Mouse (Mus musculus) thymus, adult 2 months (tissue): ENCODE data around the gene Tex19.1. TPM values are rescaled to one million over a fixed set of nuclear protein-coding genes. Genes with fewer than 3 reads are reported as not detected.

Source experiments
- DNase-seq: peaks from one replicate; pipeline ENCODE4 v3.0.0; 2021
- H3K27ac ChIP-seq: fragments of 200-500 bp; 2 replicates; pipeline ENCODE4 v1.5.1; 2012; ENCODE audit warnings: low read length, control low read depth; ENCODE audit not compliant: control insufficient read depth, insufficient read depth
- H3K27me3 ChIP-seq: fragments of 200-500 bp; 2 replicates; pipeline ENCODE4 v1.6.1; 2012; ENCODE audit warnings: mild to moderate bottlenecking, low read length, moderate library complexity, mixed read lengths; ENCODE audit not compliant: control insufficient read depth, insufficient read depth
- H3K36me3 ChIP-seq: fragments of 200-500 bp; 2 replicates; pipeline ENCODE4 v1.6.1; 2012; ENCODE audit warnings: mild to moderate bottlenecking, low read length, moderate library complexity; ENCODE audit not compliant: control insufficient read depth, insufficient read depth
- H3K4me1 ChIP-seq: fragments of 200-500 bp; replicated peaks from 2 replicates; pipeline ENCODE4 v1.6.1; 2012; ENCODE audit warnings: low read length; ENCODE audit not compliant: control insufficient read depth, insufficient read depth
- H3K4me3 ChIP-seq: fragments of 200-500 bp; 2 replicates; pipeline ENCODE4 v1.5.1; 2012; ENCODE audit warnings: mild to moderate bottlenecking, low read length, control low read depth, moderate library complexity; ENCODE audit not compliant: control insufficient read depth, insufficient read depth
- CTCF ChIP-seq: fragments of 200-500 bp; IDR thresholded peaks from 2 replicates; pipeline ENCODE4 v1.5.1; 2012; ENCODE audit warnings: mild to moderate bottlenecking, control low read depth, low read length, moderate library complexity, borderline replicate concordance; ENCODE audit not compliant: control insufficient read depth, poor library complexity, insufficient read depth; ENCODE audit errors: extremely low read depth
- POLR2A ChIP-seq: fragments of 200-500 bp; IDR thresholded peaks from 2 replicates; pipeline ENCODE4 v1.6.1; 2012; ENCODE audit warnings: mild to moderate bottlenecking, low read length, control low read depth, moderate library complexity; ENCODE audit not compliant: control insufficient read depth, poor library complexity, insufficient read depth; ENCODE audit errors: extremely low read depth
- WGBS: fragments of 180-500 bp; shearing (Covaris S2); methylation state at CpG from one replicate; pipeline ENCODE4 v1.1.7; 2018; 5-methylcytosine and 5-hydroxymethylcytosine counted together
- polyA plus RNA-seq: library from polyadenylated mRNA; depleted of rRNA; stranded (reverse); fragments of >200 nt; gene quantifications from 2 replicates; pipeline ENCODE4 v1.2.3, GENCODE M21; 2012

Tex19.1 gene
- polyA plus RNA-seq, 1 experiment = 0.08 TPM

GRCm38 (mm10) chr11:121123438-121123837 is 22.5 kb upstream of the Tex19.1 start:
- no peak for TF ChIP-seq CTCF
- no peak for TF ChIP-seq POLR2A
- H3K27ac ChIP-seq = no peak overlapping the region
- no peak overlapping the region for H3K4me3 ChIP-seq
- H3K4me1 ChIP-seq = no peaks in the 10 kb centered on the region
- no peaks in the 10 kb centered on the region for H3K36me3 ChIP-seq
- 97% methylated on average over 4 of the region's 4 CpGs for WGBS
- no peaks in the 10 kb centered on the region for H3K27me3 ChIP-seq
- DNase-seq = no peak

GRCm38 (mm10) chr11:121125522-121126172 is 20.3 kb upstream of the Tex19.1 start:
- H3K27me3 ChIP-seq = no peaks in the 10 kb centered on the region
- no peak for DNase-seq
- TF ChIP-seq POLR2A = no peak
- TF ChIP-seq CTCF = no peak
- no peak overlapping the region for H3K27ac ChIP-seq
- 93% methylated on average over 3 of the region's 3 CpGs for WGBS
- no peaks in the 10 kb centered on the region for H3K36me3 ChIP-seq
- H3K4me1 ChIP-seq = no peaks in the 10 kb centered on the region
- H3K4me3 ChIP-seq = no peak overlapping the region

DNA sequence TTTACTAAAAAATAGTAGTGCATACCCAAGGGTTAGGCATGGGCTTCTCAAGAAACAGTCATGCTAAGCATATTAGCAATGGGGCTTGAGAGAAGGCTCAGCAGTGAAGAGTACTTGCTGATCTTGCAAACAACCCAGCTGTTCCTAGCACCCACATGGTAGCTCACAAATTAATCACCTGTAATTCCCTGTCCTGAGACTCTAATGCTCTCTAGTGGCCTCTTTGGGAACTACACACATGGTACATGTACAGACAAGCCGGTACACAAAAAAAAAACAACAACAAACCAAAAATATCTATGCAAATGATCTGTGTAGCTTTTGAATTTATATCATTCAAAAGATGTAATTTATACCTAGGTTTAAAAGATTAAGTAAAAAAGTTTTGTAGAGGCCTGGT is 19.5 kb upstream of the Tex19.1 start:
- Histone ChIP-seq H3K27me3 (no peaks in the 10 kb centered on the region), H3K36me3 (no peaks in the 10 kb centered on the region), H3K27ac (no peak overlapping the region), H3K4me3 (no peak overlapping the region), H3K4me1 (no peaks in the 10 kb centered on the region)
- peak; percentile 15 for DNase-seq
- TF ChIP-seq POLR2A (no peak), CTCF (no peak)
- WGBS = 86% methylated on average over 1 of the region's 1 CpGs

GRCm38 (mm10) chr11:121127441-121127840 is 18.5 kb upstream of the Tex19.1 start:
- H3K27me3 ChIP-seq = no peaks in the 10 kb centered on the region
- H3K4me1 ChIP-seq = no peaks in the 10 kb centered on the region
- no peak for DNase-seq
- 54% methylated on average over 3 of the region's 3 CpGs for WGBS
- no peak overlapping the region for H3K4me3 ChIP-seq
- H3K27ac ChIP-seq = no peak overlapping the region
- TF ChIP-seq POLR2A (no peak), CTCF (no peak)
- no peaks in the 10 kb centered on the region for H3K36me3 ChIP-seq

DNA sequence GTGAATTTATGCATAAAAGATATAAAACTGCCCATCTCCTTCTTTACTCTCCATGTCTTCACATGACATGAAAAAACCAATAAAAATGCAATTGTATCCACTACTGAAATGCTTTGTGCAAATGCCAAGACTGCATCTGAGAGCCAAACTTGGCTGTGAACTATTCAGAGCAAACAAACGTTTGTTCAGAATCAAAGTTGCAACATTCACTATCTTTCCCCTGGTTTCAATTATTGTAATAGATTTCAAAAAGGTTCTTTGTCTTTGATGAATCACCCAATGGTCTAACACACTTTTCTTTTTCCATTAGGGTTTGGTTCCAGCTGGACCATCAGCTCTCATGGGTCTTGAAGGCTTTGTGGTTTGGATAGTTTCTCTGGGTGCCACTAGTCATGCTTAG is 16.3 kb upstream of the Tex19.1 start:
- WGBS = 75% methylated on average over 1 of the region's 1 CpGs

GRCm38 (mm10) chr11:121134600-121134999 is 11.3 kb upstream of the Tex19.1 start:
- no peaks in the 10 kb centered on the region for H3K27me3 ChIP-seq
- no peaks in the 10 kb centered on the region for H3K4me1 ChIP-seq
- H3K27ac ChIP-seq = no peak overlapping the region
- 86% methylated on average over 1 of the region's 1 CpGs for WGBS
- no peaks in the 10 kb centered on the region for H3K36me3 ChIP-seq
- DNase-seq = no peak
- H3K4me3 ChIP-seq = no peak overlapping the region
- no peak for TF ChIP-seq POLR2A
- no peak for TF ChIP-seq CTCF

More for the DNA sequence above, 16.3 kb upstream of the Tex19.1 start:
- Histone ChIP-seq H3K27ac (no peak overlapping the region), H3K4me3 (no peak overlapping the region), H3K4me1 (no peaks in the 10 kb centered on the region), H3K27me3 (no peaks in the 10 kb centered on the region), H3K36me3 (no peaks in the 10 kb centered on the region)
- TF ChIP-seq POLR2A = no peak
- no peak for TF ChIP-seq CTCF
- no peak for DNase-seq

- no peaks in the 10 kb centered on the region for H3K27me3 ChIP-seq
- no peaks in the 10 kb centered on the region for H3K36me3 ChIP-seq
- no peaks in the 10 kb centered on the region for H3K4me1 ChIP-seq
- H3K4me3 ChIP-seq = no peak overlapping the region
- DNase-seq = no peak
- 88% methylated on average over 5 of the region's 5 CpGs for WGBS
- H3K27ac ChIP-seq = no peak overlapping the region
- TF ChIP-seq POLR2A = no peak
- TF ChIP-seq CTCF = no peak
Measured at GRCm38 (mm10) chr11:121137682-121138081, 8.3 kb upstream of the Tex19.1 start.
